Mouse (Mus musculus) macrophage (primary cell): ENCODE results near the gene Hkdc1. TPM values are rescaled to one million over a fixed set of nuclear protein-coding genes. Genes with fewer than 3 reads are reported as not detected.
A peak's percentile ranks its signal among the peaks of the same experiment; 100 is the strongest.

Source experiments
- H3K27ac ChIP-seq: fragments of 350-480 bp; formaldehyde crosslinking; 2 replicates; pipeline ENCODE4 v1.9.0; 2021
- H3K36me3 ChIP-seq: fragments of 350-480 bp; formaldehyde crosslinking; 2 replicates; pipeline ENCODE4 v1.9.0; 2021; ENCODE audit errors: inconsistent target
- H3K4me3 ChIP-seq: fragments of 350-480 bp; formaldehyde crosslinking; 2 replicates; pipeline ENCODE4 v1.9.0; 2021; ENCODE audit errors: inconsistent target
- H3K79me2 ChIP-seq: fragments of 350-480 bp; formaldehyde crosslinking; 2 replicates; pipeline ENCODE4 v1.9.0; 2021; ENCODE audit errors: inconsistent target
- WGBS: methylation state at CpG from one replicate; pipeline ENCODE4 v1.1.7; 2026; ENCODE audit warnings: inconsistent platforms; ENCODE audit not compliant: missing documents; 5-methylcytosine and 5-hydroxymethylcytosine counted together
- polyA plus RNA-seq: library from polyadenylated mRNA; stranded (reverse); fragments of 250-400 nt; gene quantifications from 3 replicates; pipeline ENCODE4 v1.2.4, GENCODE M21; 2018; ENCODE audit warnings: inconsistent platforms

Gene Hkdc1
- polyA plus RNA-seq, 1 experiment from 2014 or later = not detected

GRCm38 (mm10) chr10:62340991-62341390, 81.3 kb downstream of the Hkdc1 start:
- WGBS = 2% methylated on average over 3 of the region's 3 CpGs
- no peaks in the 10 kb centered on the region for H3K36me3 ChIP-seq
- peak overlapping the region; percentile 76 for H3K27ac ChIP-seq
- H3K4me3 ChIP-seq = peak overlapping the region; percentile 84
- H3K79me2 ChIP-seq = peaks cover 50% of the 10 kb centered on the region

GRCm38 (mm10) chr10:62340095-62340731, 82.1 kb downstream of the Hkdc1 start:
- Histone ChIP-seq H3K36me3 (no peaks in the 10 kb centered on the region), H3K4me3 (peak overlapping the region; percentile 84), H3K79me2 (peaks cover 58% of the 10 kb centered on the region), H3K27ac (peak overlapping the region; percentile 76)
- 1% methylated on average over 27 of the region's 38 CpGs for WGBS

GRCm38 (mm10) chr10:62339211-62340094, 82.8 kb downstream of the Hkdc1 start:
- no peaks in the 10 kb centered on the region for H3K36me3 ChIP-seq
- H3K79me2 ChIP-seq = peaks cover 65% of the 10 kb centered on the region
- WGBS = under 1% methylated on average over 45 of the region's 45 CpGs
- peak overlapping the region; percentile 84 for H3K4me3 ChIP-seq
- peak overlapping the region; percentile 76 for H3K27ac ChIP-seq

GRCm38 (mm10) chr10:62338626-62339025, 83.7 kb downstream of the Hkdc1 start:
- Histone ChIP-seq H3K79me2 (peaks cover 74% of the 10 kb centered on the region), H3K4me3 (peak overlapping the region; percentile 84), H3K27ac (peak overlapping the region; percentile 76), H3K36me3 (no peaks in the 10 kb centered on the region)
- 37% methylated on average over 5 of the region's 5 CpGs for WGBS

GRCm38 (mm10) chr10:62338176-62338575, 84.1 kb downstream of the Hkdc1 start:
- peak overlapping the region; percentile 84; the same call in 1 of the 2 replicates for H3K4me3 ChIP-seq
- peaks cover 78% of the 10 kb centered on the region for H3K79me2 ChIP-seq
- 69% methylated on average over 9 of the region's 9 CpGs for WGBS
- H3K27ac ChIP-seq = peak overlapping the region; percentile 76
- H3K36me3 ChIP-seq = no peaks in the 10 kb centered on the region

GRCm38 (mm10) chr10:62336601-62337578, 85.4 kb downstream of the Hkdc1 start:
- peak overlapping the region; percentile 76 for H3K27ac ChIP-seq
- no peaks in the 10 kb centered on the region for H3K36me3 ChIP-seq
- H3K79me2 ChIP-seq = peaks cover 88% of the 10 kb centered on the region
- peak overlapping the region; percentile 2; the same call in 1 of the 2 replicates for H3K4me3 ChIP-seq
- 5% methylated on average over 12 of the region's 12 CpGs for WGBS

GRCm38 (mm10) chr10:62335423-62335776, 86.9 kb downstream of the Hkdc1 start:
- Histone ChIP-seq H3K79me2 (peaks cover 91% of the 10 kb centered on the region), H3K36me3 (no peaks in the 10 kb centered on the region), H3K4me3 (no peak overlapping the region), H3K27ac (0 out of 2 replicates have a peak overlapping the region, but pooled peaks have one; percentile 76)
- WGBS = 53% methylated on average over 6 of the region's 6 CpGs

- no peaks in the 10 kb centered on the region for H3K36me3 ChIP-seq
- H3K4me3 ChIP-seq = no peak overlapping the region
- H3K27ac ChIP-seq = no peak overlapping the region
- 84% methylated on average over 20 of the region's 20 CpGs for WGBS
- H3K79me2 ChIP-seq = peaks cover 96% of the 10 kb centered on the region
Observed at GRCm38 (mm10) chr10:62334686-62335422, 87.4 kb downstream of the Hkdc1 start.

- no peak overlapping the region for H3K4me3 ChIP-seq
- no peak overlapping the region for H3K27ac ChIP-seq
Observed at GRCm38 (mm10) chr10:62333269-62333668, 89.0 kb downstream of the Hkdc1 start.

More at GRCm38 (mm10) chr10:62333269-62333668, 89.0 kb downstream of the Hkdc1 start:
- WGBS = 97% methylated on average over 13 of the region's 14 CpGs
- Histone ChIP-seq H3K36me3 (no peaks in the 10 kb centered on the region), H3K79me2 (peaks cover 96% of the 10 kb centered on the region)

Other genes starting within 250 kb of the Hkdc1 start
- gene Tspan15, start 191.2 kb downstream of the Hkdc1 start, polyA plus RNA-seq = not detected in 3 replicates
- not detected in 3 replicates for gene Tacr2, start 170.1 kb downstream of the Hkdc1 start, polyA plus RNA-seq
- gene Hk1, start 42.6 kb downstream of the Hkdc1 start, polyA plus RNA-seq = 41.4 to 62.1 TPM (median 46.7 TPM) in 3 replicates
- gene 4930507D05Rik, start 27.0 kb upstream of the Hkdc1 start, polyA plus RNA-seq = 0.26 TPM in 1 of 3 replicates, not detected in the others
- gene Supv3l1, start 27.2 kb upstream of the Hkdc1 start, polyA plus RNA-seq = 9.8 to 13.0 TPM (median 12.9 TPM) in 3 replicates
- gene Vps26a, start 64.3 kb upstream of the Hkdc1 start, polyA plus RNA-seq = 167 to 346 TPM (median 178 TPM) in 3 replicates
- 240 to 438 TPM (median 289 TPM) in 3 replicates for gene Srgn, start 105.0 kb upstream of the Hkdc1 start, polyA plus RNA-seq
- 28.5 to 32.9 TPM (median 28.8 TPM) in 3 replicates for gene Kif1bp, start 156.0 kb upstream of the Hkdc1 start, polyA plus RNA-seq
- gene Ddx21, start 179.8 kb upstream of the Hkdc1 start, polyA plus RNA-seq = 29.8 to 93.3 TPM (median 43.4 TPM) in 3 replicates
- 43.9 to 56.0 TPM (median 44.3 TPM) in 3 replicates for gene Ddx50, start 228.7 kb upstream of the Hkdc1 start, polyA plus RNA-seq